Mouse (Mus musculus) kidney, postnatal 25 days (tissue): Measurements from ENCODE around the gene Ankrd28.

ENCODE experiments used
- DNase-seq, 2 experiments: peaks; one replicate each; pipeline ENCODE4 v3.0.0; 2021; ENCODE audit warnings: mixed read lengths in 2 of 2

The Ankrd28 gene

GRCm38 (mm10) chr14:31664903-31665565, 165.4 kb downstream of the Ankrd28 start:
- DNase-seq = no peak

- peak in 1 of 2 experiments; percentile 55 for DNase-seq
These were observed 166.2 kb downstream of the Ankrd28 start for GRCm38 (mm10) chr14:31664100-31664902.

- DNase-seq = no peak
These were observed 166.9 kb downstream of the Ankrd28 start for GRCm38 (mm10) chr14:31663376-31664099.

- DNase-seq = peak; percentile 89 to 90
These were observed 167.8 kb downstream of the Ankrd28 start for GRCm38 (mm10) chr14:31662555-31663211.

- peak; percentile 87 to 94 for DNase-seq
These were observed 168.5 kb downstream of the Ankrd28 start for GRCm38 (mm10) chr14:31661671-31662554.

- DNase-seq = no peak
These were observed 169.9 kb downstream of the Ankrd28 start for GRCm38 (mm10) chr14:31660312-31661093.

GRCm38 (mm10) chr14:31659501-31660181, 170.8 kb downstream of the Ankrd28 start:
- peak; percentile 61 to 87 for DNase-seq

GRCm38 (mm10) chr14:31658126-31658680, 172.2 kb downstream of the Ankrd28 start:
- peak in 1 of 2 experiments; percentile 49 for DNase-seq

GRCm38 (mm10) chr14:31656857-31657645, 173.4 kb downstream of the Ankrd28 start:
- peak; percentile 65 to 81 for DNase-seq

GRCm38 (mm10) chr14:31656386-31656785, 174.1 kb downstream of the Ankrd28 start:
- DNase-seq = peak in 1 of 2 experiments; percentile 20

GRCm38 (mm10) chr14:31655406-31655805, 175.0 kb downstream of the Ankrd28 start:
- DNase-seq = no peak

- DNase-seq = peak; percentile 56 to 77
These were observed 175.6 kb downstream of the Ankrd28 start for GRCm38 (mm10) chr14:31654816-31655215.

GRCm38 (mm10) chr14:31653101-31653875, 177.2 kb downstream of the Ankrd28 start:
- DNase-seq = no peak

- DNase-seq = no peak
These were observed 177.8 kb downstream of the Ankrd28 start for GRCm38 (mm10) chr14:31652624-31653023.

- no peak for DNase-seq
These were observed 178.3 kb downstream of the Ankrd28 start for GRCm38 (mm10) chr14:31652106-31652505.

GRCm38 (mm10) chr14:31651206-31651605, 179.2 kb downstream of the Ankrd28 start:
- no peak for DNase-seq

GRCm38 (mm10) chr14:31650347-31650746, 180.1 kb downstream of the Ankrd28 start:
- DNase-seq = no peak
